ENCODE assay signal across 10 mouse cellular contexts in the genomic region with DNA sequence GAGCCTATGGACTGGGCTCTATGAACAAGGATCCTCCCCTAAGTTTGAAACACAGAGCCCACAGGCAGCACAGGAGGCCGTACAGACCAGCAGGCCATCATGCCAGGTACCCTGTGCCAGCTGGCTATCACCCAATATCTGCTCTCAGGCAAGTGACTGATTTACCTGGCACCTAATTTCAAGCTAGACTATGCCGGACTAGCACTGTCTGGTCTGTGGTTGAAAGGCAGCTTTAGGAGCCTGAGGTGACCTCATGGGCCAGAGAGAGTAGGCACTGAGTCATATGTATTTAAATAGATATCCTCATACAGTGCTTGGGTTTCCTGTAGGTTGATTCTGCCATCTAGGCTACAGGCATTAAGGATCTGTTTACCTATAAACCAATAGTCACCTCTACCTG.
DNase-seq lines count a peak whose midpoint lies in the region; ATAC-seq and TF ChIP-seq lines count a peak whose summit lies in the region.
"Had no signal": no experiment of that assay in that cellular context is flagged by ENCODE, and none has a peak within 500 bp of the region (broad histone marks: within the 10 kb centered on the region; RNA-seq: fewer than 3 reads in every experiment).

No protein-coding gene starts in this region.

- H3K9ac ChIP-seq in heart, embryonic 12.5 days = no peak overlapping the region
- no peak overlapping the region for H3K9ac ChIP-seq in heart, postnatal 0 days (replicated peaks; ENCODE audit: low read depth, low read length)
- no peak overlapping the region for H3K9ac ChIP-seq in midbrain, embryonic 14.5 days (replicated peaks; ENCODE audit: low read length)
- no peak overlapping the region; the same call in 1 of the 2 replicates for H3K9ac ChIP-seq in intestine, embryonic 16.5 days (ENCODE audit: low read depth, low read length)
- H3K9ac ChIP-seq: hindbrain, embryonic 14.5 days had no signal

- WGBS in heart, embryonic 12.5 days = 80% methylated on average over 2 of the region's 2 CpGs
- WGBS in heart, postnatal 0 days = 33% methylated on average over 2 of the region's 2 CpGs
- 91% methylated on average over 2 of the region's 2 CpGs for WGBS in midbrain, embryonic 14.5 days
- 92% methylated on average over 2 of the region's 2 CpGs for WGBS in intestine, embryonic 16.5 days

- H3K4me3 ChIP-seq in heart, embryonic 12.5 days = no peak overlapping the region
- H3K4me3 ChIP-seq in heart, postnatal 0 days (ENCODE audit: low read depth, low read length) = no peak overlapping the region
- no peak overlapping the region for H3K4me3 ChIP-seq in midbrain, embryonic 14.5 days (replicated peaks; ENCODE audit: low read depth, low read length)
- H3K4me3 ChIP-seq in intestine, embryonic 16.5 days (ENCODE audit: low read length) = no peak overlapping the region

- H3K4me2 ChIP-seq in heart, embryonic 12.5 days = no peak overlapping the region
- no peak overlapping the region for H3K4me2 ChIP-seq in heart, postnatal 0 days (ENCODE audit: low read depth, low read length)
- no peak overlapping the region for H3K4me2 ChIP-seq in midbrain, embryonic 14.5 days (ENCODE audit: low read length)
- H3K4me2 ChIP-seq in intestine, embryonic 16.5 days (ENCODE audit: low read depth, low read length) = no peak overlapping the region
- H3K4me2 ChIP-seq: hindbrain, embryonic 14.5 days had no signal

- H3K9me3 ChIP-seq in heart, embryonic 12.5 days (replicated peaks) = no peaks in the 10 kb centered on the region
- H3K9me3 ChIP-seq in heart, postnatal 0 days (replicated peaks; ENCODE audit: control insufficient read depth, low read length) = no peaks in the 10 kb centered on the region
- no peaks in the 10 kb centered on the region for H3K9me3 ChIP-seq in midbrain, embryonic 14.5 days (ENCODE audit: control insufficient read depth, low read length)
- H3K9me3 ChIP-seq in intestine, embryonic 16.5 days (ENCODE audit: control insufficient read depth, low read length) = no peaks in the 10 kb centered on the region

- ATAC-seq in heart, embryonic 12.5 days (ENCODE audit: insufficient number of reproducible peaks, low FRiP score) = no peak
- ATAC-seq in heart, postnatal 0 days (ENCODE audit: insufficient read depth, low read depth) = peak; percentile 77
- no peak for ATAC-seq in midbrain, embryonic 14.5 days (ENCODE audit: low FRiP score, low TSS enrichment)
- no peak for ATAC-seq in intestine, embryonic 16.5 days

- peak overlapping the region; percentile 13; the same call in 1 of the 2 replicates for H3K27ac ChIP-seq in heart, embryonic 12.5 days (ENCODE audit: poor library complexity, severe bottlenecking)
- peak overlapping the region; percentile 62 for H3K27ac ChIP-seq in heart, postnatal 0 days (ENCODE audit: low read depth)
- H3K27ac ChIP-seq in midbrain, embryonic 14.5 days (replicated peaks; ENCODE audit: low read depth, low read length) = no peak overlapping the region
- H3K27ac ChIP-seq in intestine, embryonic 16.5 days (ENCODE audit: low read length) = no peak overlapping the region
- H3K27ac ChIP-seq: hindbrain, embryonic 14.5 days had no signal

- no peak for DNase-seq in heart, adult 18-20 months
- DNase-seq in MEL-GATA-1-ER (ENCODE audit: extremely low read depth, low read depth) = peak; percentile 14
- peak; percentile 59 for DNase-seq in heart, postnatal 0 days (ENCODE audit: low spot score)
- DNase-seq in lung, postnatal 14 days = peak; percentile 44
- no peak for DNase-seq in midbrain, embryonic 14.5 days
- DNase-seq in T-cell, adult 2 months (ENCODE audit: low spot score) = no peak
- DNase-seq: right cerebral cortex, postnatal 14 days had no signal

- H3K27me3 ChIP-seq in heart, embryonic 12.5 days (replicated peaks) = no peaks in the 10 kb centered on the region
- no peaks in the 10 kb centered on the region for H3K27me3 ChIP-seq in heart, postnatal 0 days (ENCODE audit: control insufficient read depth, insufficient read depth, low read length)
- H3K27me3 ChIP-seq in midbrain, embryonic 14.5 days (ENCODE audit: control insufficient read depth, insufficient read depth, low read length) = no peaks in the 10 kb centered on the region
- H3K27me3 ChIP-seq in intestine, embryonic 16.5 days (replicated peaks; ENCODE audit: control insufficient read depth, insufficient read depth, low read length) = no peaks in the 10 kb centered on the region

- H3K4me1 ChIP-seq in heart, embryonic 12.5 days (replicated peaks) = peaks cover 5% of the 10 kb centered on the region; the same call in 1 of the 2 replicates
- H3K4me1 ChIP-seq in heart, postnatal 0 days (ENCODE audit: control insufficient read depth, insufficient read depth) = no peaks in the 10 kb centered on the region; the same call in 1 of the 2 replicates
- no peaks in the 10 kb centered on the region for H3K4me1 ChIP-seq in midbrain, embryonic 14.5 days (ENCODE audit: control insufficient read depth, insufficient read depth, low read length)
- no peaks in the 10 kb centered on the region for H3K4me1 ChIP-seq in intestine, embryonic 16.5 days (ENCODE audit: control insufficient read depth, insufficient read depth, low read length)

- H3K36me3 ChIP-seq in heart, embryonic 12.5 days = peaks cover 85% of the 10 kb centered on the region
- peaks cover 79% of the 10 kb centered on the region for H3K36me3 ChIP-seq in heart, postnatal 0 days (replicated peaks; ENCODE audit: control insufficient read depth, insufficient read depth, low read length)
- peaks cover 73% of the 10 kb centered on the region for H3K36me3 ChIP-seq in midbrain, embryonic 14.5 days (ENCODE audit: control insufficient read depth, insufficient read depth, low read length)
- H3K36me3 ChIP-seq in intestine, embryonic 16.5 days (ENCODE audit: control insufficient read depth, insufficient read depth, low read length) = peaks cover 36% of the 10 kb centered on the region

- no peak for TF ChIP-seq EP300 in heart, postnatal 0 days (IDR thresholded peaks at IDR 0.05; ENCODE audit: low read depth)

- no peak for TF ChIP-seq CTCF in heart, postnatal 0 days (IDR thresholded peaks at IDR 0.05; ENCODE audit: low read depth)

Comparison
In these comparisons a context has a peak if more than half of its experiments do, and no peak if none do; other contexts are left out.
1. DNase-seq: peak in MEL-GATA-1-ER (single experiment), heart, postnatal 0 days (single experiment) and lung, postnatal 14 days (single experiment); none in heart, adult 18-20 months (0 of 2), midbrain, embryonic 14.5 days (single experiment) and T-cell, adult 2 months (single experiment).
2. H3K27ac ChIP-seq: peak in heart, embryonic 12.5 days (single experiment) and heart, postnatal 0 days (single experiment); none in midbrain, embryonic 14.5 days (single experiment) and intestine, embryonic 16.5 days (single experiment).